Mouse (Mus musculus): ENCODE data around the gene Gpr39.

DNA sequence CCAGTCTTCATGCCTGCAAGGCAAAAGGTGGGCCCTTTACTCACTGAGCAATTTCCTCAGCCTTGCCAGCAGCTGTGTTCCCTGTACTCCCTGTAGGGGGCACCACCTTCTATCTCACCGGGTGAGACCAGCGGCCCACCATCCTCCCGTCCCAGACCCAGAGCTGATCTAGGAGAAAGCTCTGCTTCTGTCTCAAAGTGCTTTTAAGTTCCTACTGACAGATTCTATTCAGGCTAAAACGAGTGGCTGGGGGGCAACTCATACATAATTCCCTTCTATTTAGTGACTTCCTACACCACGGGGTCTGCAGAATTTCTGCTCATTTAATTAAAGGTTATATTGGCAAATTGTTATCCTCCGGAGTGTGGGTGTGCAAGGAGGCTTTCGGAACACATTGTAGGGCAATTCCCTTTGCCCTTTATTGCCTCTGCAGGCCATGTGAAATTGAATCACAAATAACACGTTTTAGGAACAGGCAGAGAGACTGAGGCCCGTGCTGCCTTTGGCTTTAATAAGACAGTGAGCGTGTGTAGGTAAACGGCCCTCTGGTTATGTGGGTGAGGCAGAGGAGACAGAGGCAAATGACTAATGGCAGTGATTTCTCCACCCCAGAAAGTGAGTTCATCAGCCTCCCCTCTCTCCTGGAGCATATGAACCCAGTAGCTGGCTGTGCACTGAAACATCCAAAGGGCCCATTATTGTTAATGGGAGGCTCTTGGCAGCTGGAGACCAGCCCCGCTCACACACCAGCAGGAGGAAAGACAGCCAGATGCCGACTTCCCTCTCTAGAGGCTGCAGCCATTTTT lies 53.1 kb downstream of the Gpr39 start:
- TF ChIP-seq CTCF (IDR thresholded peaks at IDR 0.05; ENCODE audit: low read depth, low read length) (0 out of 2 replicates have a peak, but pooled peaks have one; percentile 9), POLR2A (IDR thresholded peaks at IDR 0.05; ENCODE audit: extremely low read depth, insufficient read depth, low read length) (no peak)
